Mouse (Mus musculus) C2C12 (cell line): ENCODE measurements around the gene C2cd3. TPM values are rescaled to one million over a fixed set of nuclear protein-coding genes. Genes with fewer than 3 reads are reported as not detected.

Source experiments
- H3K27me3 ChIP-seq: one replicate; pipeline ENCODE4 v1.6.1; 2011; ENCODE audit not compliant: control insufficient read depth, insufficient read depth, insufficient read length
- H3K36me3 ChIP-seq: one replicate; pipeline ENCODE4 v1.6.1; 2011; ENCODE audit not compliant: control insufficient read depth, insufficient read depth
- H3K4me3 ChIP-seq: one replicate; pipeline ENCODE4 v1.5.1; 2011; ENCODE audit warnings: mild to moderate bottlenecking, control low read depth; ENCODE audit not compliant: poor library complexity, insufficient read depth, severe bottlenecking
- H3K79me2 ChIP-seq: one replicate; pipeline ENCODE4 v1.6.1; 2011; ENCODE audit not compliant: control insufficient read depth, insufficient read depth
- H3K79me3 ChIP-seq: one replicate; pipeline ENCODE4 v1.6.1; 2011; ENCODE audit warnings: low read depth, control low read depth
- H3ac ChIP-seq: one replicate; pipeline ENCODE3; 2011; ENCODE audit warnings: low read depth; ENCODE audit not compliant: control insufficient read depth, insufficient read length
- CEBPB ChIP-seq: IDR thresholded peaks from one replicate; pipeline ENCODE4 v1.6.1; 2011; ENCODE audit warnings: low read depth, mild to moderate bottlenecking, control low read depth, moderate library complexity
- CTCF ChIP-seq: IDR thresholded peaks from one replicate; pipeline ENCODE4 v1.5.1; 2011; ENCODE audit not compliant: control insufficient read depth, insufficient read depth, insufficient read length
- FOSL1 ChIP-seq: IDR thresholded peaks from one replicate; pipeline ENCODE4 v1.8.0; 2011; ENCODE audit warnings: mild to moderate bottlenecking, low read length; ENCODE audit not compliant: poor library complexity, insufficient read depth, severe bottlenecking
- MAX ChIP-seq: IDR thresholded peaks from one replicate; pipeline ENCODE4 v1.6.1; 2011; ENCODE audit warnings: mild to moderate bottlenecking, control low read depth
- MYOD1 ChIP-seq: IDR thresholded peaks from one replicate; pipeline ENCODE4 v1.6.1; 2011; ENCODE audit warnings: low read depth; ENCODE audit not compliant: control insufficient read depth, insufficient read length
- MYOG ChIP-seq: IDR thresholded peaks from one replicate; pipeline ENCODE4 v1.6.1; 2011; ENCODE audit not compliant: control insufficient read depth, insufficient read length; ENCODE audit errors: extremely low read depth
- USF1 ChIP-seq: IDR thresholded peaks from one replicate; pipeline ENCODE4 v1.6.1; 2011; ENCODE audit warnings: low read depth, mild to moderate bottlenecking, control low read depth, moderate library complexity
- polyA plus RNA-seq: library from polyadenylated mRNA; unstranded; fragments of >200 nt; fragmentation: generic; extraction: Trizol; gene quantifications from one replicate; pipeline ENCODE4 v1.2.1, GENCODE M21; 2012; ENCODE audit warnings: missing spikeins

The C2cd3 gene
- polyA plus RNA-seq, 1 experiment: 7.8 TPM

- H3ac ChIP-seq: no peak overlapping the region
- H3K4me3 ChIP-seq: no peak overlapping the region
- no peaks in the 10 kb centered on the region for H3K27me3 ChIP-seq
- no peaks in the 10 kb centered on the region for H3K79me2 ChIP-seq
- TF ChIP-seq MYOD1 (no peak), MYOG (no peak), USF1 (no peak), FOSL1 (no peak), MAX (no peak), CTCF (no peak), CEBPB (no peak)
- H3K79me3 ChIP-seq: no peaks in the 10 kb centered on the region
- H3K36me3 ChIP-seq: peaks cover 5% of the 10 kb centered on the region
Measured at GRCm38 (mm10) chr7:100458153-100458552, 86.1 kb downstream of the C2cd3 start.

- Histone ChIP-seq H3K79me3 (no peaks in the 10 kb centered on the region), H3K27me3 (no peaks in the 10 kb centered on the region), H3ac (no peak overlapping the region), H3K4me3 (no peak overlapping the region), H3K79me2 (no peaks in the 10 kb centered on the region), H3K36me3 (peaks cover 4% of the 10 kb centered on the region)
- no peak for TF ChIP-seq FOSL1
- TF ChIP-seq CTCF: no peak
- no peak for TF ChIP-seq MYOG
- no peak for TF ChIP-seq CEBPB
- no peak for TF ChIP-seq MYOD1
- TF ChIP-seq MAX: no peak
Measured at GRCm38 (mm10) chr7:100459862-100460261, 87.8 kb downstream of the C2cd3 start.

DNA sequence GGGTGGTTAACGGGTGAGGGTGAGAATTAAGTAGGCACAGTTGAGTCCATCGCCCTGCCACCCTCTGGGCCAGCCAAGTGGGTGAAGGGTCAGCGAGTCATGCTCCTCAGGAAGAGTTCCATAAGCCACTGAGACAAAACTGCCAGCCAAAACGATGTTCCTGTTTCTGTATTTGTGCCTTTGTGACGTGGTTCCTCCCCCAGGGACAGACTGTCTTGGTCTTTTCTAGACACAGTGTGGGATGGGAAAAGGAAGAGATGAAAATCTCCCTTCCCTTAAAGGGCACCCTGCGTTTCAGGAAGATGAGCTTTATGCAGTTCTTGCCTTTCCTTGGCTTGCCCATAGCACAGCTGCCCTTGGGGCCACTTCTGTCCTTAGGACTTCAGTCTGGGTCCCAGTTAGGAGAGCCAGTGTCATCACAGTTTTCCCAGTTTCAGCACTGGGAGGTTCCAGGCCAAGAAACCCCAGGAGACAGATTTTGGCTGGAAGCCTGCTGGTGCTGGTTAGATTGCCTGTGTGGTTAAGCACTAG, 89.7 kb downstream of the C2cd3 start:
- Histone ChIP-seq H3K79me3 (no peaks in the 10 kb centered on the region), H3K36me3 (no peaks in the 10 kb centered on the region), H3K4me3 (no peak overlapping the region), H3K27me3 (no peaks in the 10 kb centered on the region), H3K79me2 (no peaks in the 10 kb centered on the region), H3ac (no peak overlapping the region)
- no peak for TF ChIP-seq MYOD1
- TF ChIP-seq FOSL1: no peak
- no peak for TF ChIP-seq MYOG
- TF ChIP-seq USF1: no peak
- TF ChIP-seq CEBPB: no peak
- no peak for TF ChIP-seq MAX
- no peak for TF ChIP-seq CTCF

DNA sequence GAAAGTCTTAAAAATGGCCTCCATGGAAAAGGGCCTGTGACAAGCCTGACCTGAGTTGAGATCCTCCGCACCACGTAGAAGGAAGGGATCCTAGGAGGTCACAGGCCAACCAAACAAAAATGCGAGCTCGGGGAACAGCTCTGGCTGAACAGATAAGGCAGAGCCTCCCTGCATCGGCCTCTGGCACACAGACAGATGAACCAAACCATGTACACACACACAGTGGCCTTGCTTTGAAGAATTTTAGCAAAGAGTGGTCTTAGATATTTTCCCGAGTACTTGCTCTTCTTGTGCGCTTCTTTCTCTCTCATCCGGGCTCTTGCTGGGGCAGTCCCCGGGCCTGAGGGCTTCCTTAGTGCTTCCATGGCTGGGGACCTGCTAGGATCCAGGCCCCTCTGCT, 91.2 kb downstream of the C2cd3 start:
- Histone ChIP-seq H3K79me2 (no peaks in the 10 kb centered on the region), H3K27me3 (no peaks in the 10 kb centered on the region), H3ac (no peak overlapping the region), H3K36me3 (no peaks in the 10 kb centered on the region), H3K79me3 (no peaks in the 10 kb centered on the region), H3K4me3 (no peak overlapping the region)
- TF ChIP-seq MAX (no peak), CEBPB (no peak), CTCF (no peak), USF1 (no peak), MYOG (no peak), FOSL1 (no peak), MYOD1 (no peak)

- Histone ChIP-seq H3K36me3 (no peaks in the 10 kb centered on the region), H3K79me3 (no peaks in the 10 kb centered on the region), H3K4me3 (no peak overlapping the region), H3ac (no peak overlapping the region), H3K27me3 (no peaks in the 10 kb centered on the region), H3K79me2 (no peaks in the 10 kb centered on the region)
- no peak for TF ChIP-seq MYOD1
- TF ChIP-seq MYOG: no peak
- TF ChIP-seq FOSL1: no peak
- TF ChIP-seq USF1: no peak
- no peak for TF ChIP-seq MAX
- TF ChIP-seq CTCF: no peak
- no peak for TF ChIP-seq CEBPB
Measured at GRCm38 (mm10) chr7:100463757-100464156, 91.7 kb downstream of the C2cd3 start.

- H3K36me3 ChIP-seq: no peaks in the 10 kb centered on the region
- H3K4me3 ChIP-seq: no peak overlapping the region
- no peak for TF ChIP-seq MYOG
- no peak for TF ChIP-seq FOSL1
- TF ChIP-seq CEBPB: no peak
- TF ChIP-seq USF1: no peak
- TF ChIP-seq MAX: no peak
- H3ac ChIP-seq: no peak overlapping the region
- H3K79me3 ChIP-seq: no peaks in the 10 kb centered on the region
- no peaks in the 10 kb centered on the region for H3K27me3 ChIP-seq
- H3K79me2 ChIP-seq: no peaks in the 10 kb centered on the region
Measured at GRCm38 (mm10) chr7:100464248-100464647, 92.2 kb downstream of the C2cd3 start.
